Mouse (Mus musculus) MEL (cell line): ENCODE data around the gene Ywhae. TPM values are rescaled to one million over a fixed set of nuclear protein-coding genes. Genes with fewer than 3 reads are reported as not detected.

Source experiments
- DNase-seq: peaks from one replicate; pipeline ENCODE4 v3.0.0; 2011; ENCODE audit warnings: low read depth, low spot score
- H3K27ac ChIP-seq: 2 replicates; pipeline ENCODE4 v1.5.1; 2012; ENCODE audit warnings: low read depth, mild to moderate bottlenecking, control low read depth, low read length, moderate library complexity; ENCODE audit not compliant: control insufficient read depth
- H3K27me3 ChIP-seq, 2 experiments: fragments of 150-350 bp in 1 of 2; sonication (generic) in 1 of 2; 2 replicates each; pipeline ENCODE4 v1.6.1; 2012; ENCODE audit warnings: low read length in 2 of 2, mild to moderate bottlenecking in 2 of 2, improper control_type of control experiment in 1 of 2, moderate library complexity in 1 of 2; ENCODE audit not compliant: insufficient read depth in 2 of 2, control insufficient read depth in 1 of 2
- H3K36me3 ChIP-seq, 2 experiments: 2 replicates each; pipeline ENCODE4 v1.6.1; 2012 to 2014; ENCODE audit warnings: low read length in 2 of 2, improper control_type of control experiment in 1 of 2, inconsistent platforms in 1 of 2, mild to moderate bottlenecking in 1 of 2; ENCODE audit not compliant: insufficient read depth in 2 of 2, control insufficient read depth in 1 of 2
- H3K4me1 ChIP-seq, 2 experiments: fragments of 150-350 bp in 1 of 2; sonication (generic) in 1 of 2; 2 replicates each; pipeline ENCODE4 v1.6.1; 2012; ENCODE audit warnings: low read length in 2 of 2, improper control_type of control experiment in 1 of 2, mild to moderate bottlenecking in 1 of 2; ENCODE audit not compliant: insufficient read depth in 2 of 2, control insufficient read depth in 1 of 2
- H3K4me3 ChIP-seq, 2 experiments: fragments of 150-350 bp in 1 of 2; sonication (generic) in 1 of 2; 2 replicates each; pipeline ENCODE4 v1.5.1; 2012; ENCODE audit warnings: low read depth in 2 of 2, low read length in 2 of 2, mild to moderate bottlenecking in 2 of 2, moderate library complexity in 2 of 2, control low read depth in 1 of 2, improper control_type of control experiment in 1 of 2; ENCODE audit not compliant: control insufficient read depth in 1 of 2, insufficient read depth in 1 of 2
- H3K79me2 ChIP-seq: 2 replicates; pipeline ENCODE4 v1.6.1; 2012; ENCODE audit warnings: mild to moderate bottlenecking, low read length, moderate library complexity; ENCODE audit not compliant: control insufficient read depth, poor library complexity, insufficient read depth
- H3K9ac ChIP-seq: 2 replicates; pipeline ENCODE4 v1.6.1; 2012; ENCODE audit warnings: low read depth, mild to moderate bottlenecking, control low read depth, low read length, moderate library complexity; ENCODE audit not compliant: control insufficient read depth, poor library complexity, severe bottlenecking
- H3K9me3 ChIP-seq: fragments of 150-350 bp; sonication (generic); replicated peaks from 2 replicates; pipeline ENCODE4 v1.6.1; 2012; ENCODE audit warnings: mild to moderate bottlenecking, low read length, improper control_type of control experiment, moderate library complexity; ENCODE audit not compliant: insufficient read depth
- BHLHE40 ChIP-seq: IDR thresholded peaks from 2 replicates; pipeline ENCODE4 v1.6.1; 2012; ENCODE audit warnings: low read depth, mild to moderate bottlenecking, inconsistent platforms, low read length, improper control_type of control experiment, borderline replicate concordance
- CHD2 ChIP-seq: IDR thresholded peaks from 2 replicates; pipeline ENCODE4 v1.6.1; 2011; ENCODE audit warnings: low read length, improper control_type of control experiment
- CTCF ChIP-seq, 3 experiments: IDR thresholded peaks in 2 of 3; conservative IDR thresholded peaks in 1 of 3; 2 replicates each; pipeline ENCODE4 v1.5.1; 2011 to 2012; ENCODE audit warnings: low read length in 3 of 3, low read depth in 2 of 3, mild to moderate bottlenecking in 2 of 3, improper control_type of control experiment in 1 of 3, inconsistent platforms in 1 of 3, mixed read lengths in 1 of 3, moderate library complexity in 1 of 3; ENCODE audit not compliant: control insufficient read depth in 1 of 3, insufficient read depth in 1 of 3, poor library complexity in 1 of 3, severe bottlenecking in 1 of 3
- HCFC1 ChIP-seq: IDR thresholded peaks from 2 replicates; pipeline ENCODE4 v1.6.1; 2012; ENCODE audit warnings: low read depth, mild to moderate bottlenecking, inconsistent platforms, low read length, improper control_type of control experiment, moderate library complexity
- MAFK ChIP-seq: IDR thresholded peaks from 2 replicates; pipeline ENCODE4 v1.6.1; 2011; ENCODE audit warnings: low read depth, mild to moderate bottlenecking, low read length, improper control_type of control experiment, borderline replicate concordance
- MAX ChIP-seq: IDR thresholded peaks from 2 replicates; pipeline ENCODE4 v1.6.1; 2011; ENCODE audit warnings: low read length, improper control_type of control experiment
- MXI1 ChIP-seq: IDR thresholded peaks from 2 replicates; pipeline ENCODE4 v1.6.1; 2011; ENCODE audit warnings: mild to moderate bottlenecking, low read depth, low read length, improper control_type of control experiment
- POLR2A ChIP-seq, 2 experiments: IDR thresholded peaks; 2 replicates each; pipeline ENCODE4 v1.6.1; 2011 to 2012; ENCODE audit warnings: low read length in 2 of 2, mild to moderate bottlenecking in 2 of 2, control low read depth in 1 of 2, improper control_type of control experiment in 1 of 2, low read depth in 1 of 2, moderate library complexity in 1 of 2; ENCODE audit not compliant: control insufficient read depth in 1 of 2, insufficient read depth in 1 of 2, poor library complexity in 1 of 2
- POLR2AphosphoS2 ChIP-seq: IDR thresholded peaks from 2 replicates; pipeline ENCODE4 v1.6.1; 2011; ENCODE audit warnings: low read length, improper control_type of control experiment
- RAD21 ChIP-seq: IDR thresholded peaks from 2 replicates; pipeline ENCODE4 v1.6.1; 2011; ENCODE audit warnings: mild to moderate bottlenecking, low read depth, low read length, improper control_type of control experiment
- SIN3A ChIP-seq: IDR thresholded peaks from 2 replicates; pipeline ENCODE4 v1.6.1; 2012; ENCODE audit warnings: low read length, improper control_type of control experiment, inconsistent platforms
- SMC3 ChIP-seq: IDR thresholded peaks from 2 replicates; pipeline ENCODE4 v1.6.1; 2011; ENCODE audit warnings: low read depth, low read length, improper control_type of control experiment
- TBP ChIP-seq: IDR thresholded peaks from 2 replicates; pipeline ENCODE4 v1.8.0; 2011; ENCODE audit warnings: low read depth, low read length, improper control_type of control experiment
- USF1 ChIP-seq: IDR thresholded peaks from 2 replicates; pipeline ENCODE4 v1.6.1; 2014; ENCODE audit warnings: low read depth, mild to moderate bottlenecking, inconsistent platforms, low read length, improper control_type of control experiment, moderate library complexity
- ZC3H11A ChIP-seq: IDR thresholded peaks from 2 replicates; pipeline ENCODE4 v1.6.1; 2012; ENCODE audit warnings: low read depth, mild to moderate bottlenecking, inconsistent platforms, low read length, improper control_type of control experiment
- ZMIZ1 ChIP-seq: IDR thresholded peaks from 2 replicates; pipeline ENCODE4 v1.6.1; 2012; ENCODE audit warnings: low read depth, mild to moderate bottlenecking, inconsistent platforms, low read length, improper control_type of control experiment, moderate library complexity
- polyA plus RNA-seq, 2 experiments: library from polyadenylated mRNA; stranded (reverse) in 1 of 2; unstranded in 1 of 2; fragments of >175 nt in 1 of 2; fragments of >200 nt in 1 of 2; gene quantifications; 2 replicates each; pipeline versions ENCODE4 v1.2.1 to v1.2.4; 2012; ENCODE audit warnings: low replicate concordance in 2 of 2, low read depth in 1 of 2; ENCODE audit not compliant: insufficient read length in 2 of 2, insufficient read depth in 1 of 2, missing spikeins in 1 of 2
- total RNA-seq: library from RNA; depleted of rRNA; stranded (reverse); fragments of 300-350 nt; gene quantifications from 2 replicates; pipeline ENCODE4 v1.2.3, GENCODE M21; 2012

The Ywhae gene
- total and polyA plus RNA-seq, 3 experiments = 303 to 855 (median 755) TPM

DNA sequence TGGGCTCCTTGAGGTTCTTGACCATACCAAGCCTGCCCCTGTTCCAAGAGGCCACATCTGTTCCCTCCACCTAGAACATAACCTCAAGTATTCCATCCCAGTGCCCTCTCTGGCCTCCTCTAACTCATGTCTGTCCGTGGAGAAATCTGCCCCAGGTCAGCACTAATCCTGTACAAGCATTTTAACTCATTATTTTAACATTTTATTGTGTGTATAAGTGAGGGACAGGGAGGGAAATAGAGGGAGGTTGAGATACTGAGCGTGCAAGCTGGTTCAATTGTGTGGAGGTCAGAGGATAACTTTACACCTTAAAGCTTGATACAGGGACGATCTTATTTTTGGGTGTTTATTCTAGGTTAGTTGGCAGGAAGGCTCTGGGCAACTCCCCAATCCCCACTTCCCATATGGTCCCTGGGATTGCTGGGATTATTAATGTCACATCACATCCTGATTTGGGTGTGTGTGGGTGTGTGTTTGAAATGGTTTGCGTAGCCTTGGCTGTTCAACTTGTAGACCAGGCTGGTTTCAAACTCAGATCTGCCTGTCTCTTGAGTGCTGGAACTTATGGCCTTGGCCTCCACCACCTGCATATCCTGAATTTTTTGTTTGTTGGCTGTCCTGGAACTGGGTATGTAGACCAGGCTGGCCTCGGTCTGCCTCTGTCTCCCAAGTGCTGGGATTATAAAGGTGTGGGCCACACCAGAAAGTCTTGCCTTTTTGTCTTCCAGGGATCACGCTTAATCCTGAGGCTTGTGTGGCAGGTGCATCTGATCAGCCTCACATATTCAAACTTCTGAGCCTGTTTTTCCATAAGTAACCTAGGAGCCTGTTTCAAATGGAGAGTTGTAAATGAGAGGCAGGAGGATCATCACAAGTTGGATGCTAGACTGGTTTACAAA, 35.7 kb downstream of the Ywhae start:
- Histone ChIP-seq H3K4me3 (peak overlapping the region; percentile 54 to 58), H3K9ac (peak overlapping the region; percentile 68), H3K4me1 (peaks cover 0 to 7% of the 10 kb centered on the region in 2 experiments; a peak in 2 of 4 replicates), H3K36me3 (peaks cover 3 to 18% of the 10 kb centered on the region in 2 experiments), H3K27ac (no peak overlapping the region), H3K79me2 (no peaks in the 10 kb centered on the region), H3K9me3 (no peaks in the 10 kb centered on the region), H3K27me3 (peaks cover 5 to 6% of the 10 kb centered on the region in 2 experiments)
- peak; percentile 47 for DNase-seq
- TF ChIP-seq ZMIZ1 = peak; percentile 28; the same call in 1 of the 2 replicates
- TF ChIP-seq CHD2 = no peak
- TF ChIP-seq POLR2AphosphoS2 = peak; percentile 41; the same call in 1 of the 2 replicates
- no peak for TF ChIP-seq MAFK

DNA sequence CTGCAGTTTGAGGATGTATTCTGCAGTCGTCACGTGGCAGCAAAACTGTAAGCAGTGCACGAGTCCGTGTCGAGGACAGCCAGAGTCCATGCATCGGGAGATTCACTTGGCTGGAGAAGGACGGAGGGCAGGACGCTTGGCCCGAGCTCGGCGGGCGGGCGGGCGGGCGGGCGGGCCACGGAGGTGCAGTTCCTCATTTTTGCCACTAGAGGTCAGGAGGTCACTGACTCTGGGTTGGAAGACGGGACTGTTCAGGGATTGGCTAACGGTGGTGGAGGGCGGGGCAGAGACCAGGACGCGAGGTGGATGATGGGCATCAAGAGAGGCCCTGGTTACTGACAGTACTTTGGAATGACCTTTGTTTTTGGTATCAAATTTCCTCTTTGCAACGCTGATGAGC, 36.5 kb downstream of the Ywhae start:
- peaks cover 5 to 6% of the 10 kb centered on the region in 2 experiments for H3K27me3 ChIP-seq
- TF ChIP-seq SMC3 (peak; percentile 70), CTCF (IDR thresholded peaks at IDR 0.05 in 2 of 3, conservative IDR thresholded peaks at IDR 0.05 in 1 of 3; ENCODE audit: control insufficient read depth in 1 of 3, insufficient read depth in 1 of 3, low read depth in 2 of 3, low read length in 3 of 3, poor library complexity in 1 of 3, severe bottlenecking in 1 of 3) (peak; percentile 58 to 96 (median 71)), RAD21 (peak; percentile 76), POLR2A (IDR thresholded peaks at IDR 0.05; ENCODE audit: control insufficient read depth in 1 of 2, insufficient read depth in 1 of 2, low read depth in 1 of 2, low read length in 2 of 2, poor library complexity in 1 of 2) (no peak; a peak in 1 of 4 replicates), ZC3H11A (peak; percentile 74), TBP (no peak), HCFC1 (peak; percentile 62; the same call in 1 of the 2 replicates), MXI1 (peak; percentile 33; the same call in 1 of the 2 replicates), SIN3A (peak; percentile 46), MAX (0 out of 2 replicates have a peak, but pooled peaks have one; percentile 16), USF1 (peak; percentile 32; the same call in 1 of the 2 replicates), BHLHE40 (no peak)
- H3K4me1 ChIP-seq = peaks cover 0 to 7% of the 10 kb centered on the region in 2 experiments; a peak in 2 of 4 replicates
- peaks cover 3 to 14% of the 10 kb centered on the region in 2 experiments for H3K36me3 ChIP-seq
- peak overlapping the region; percentile 54 to 58 for H3K4me3 ChIP-seq
- DNase-seq = peak; percentile 94
- H3K79me2 ChIP-seq = no peaks in the 10 kb centered on the region
- H3K9ac ChIP-seq = peak overlapping the region; percentile 68
- no peaks in the 10 kb centered on the region for H3K9me3 ChIP-seq
- H3K27ac ChIP-seq = no peak overlapping the region
